Mouse (Mus musculus) kidney, adult 8-10 months (tissue): ENCODE data around the gene Wnt5b.
"Not testable (repeated sequence)": the region's sequence is repeated elsewhere in the genome, so short reads cannot be mapped to it uniquely, and the experiment has no call there.

ENCODE experiments used
- DNase-seq, 2 experiments: peaks; one replicate each; pipeline ENCODE4 v3.0.0; 2022

Wnt5b gene

DNA sequence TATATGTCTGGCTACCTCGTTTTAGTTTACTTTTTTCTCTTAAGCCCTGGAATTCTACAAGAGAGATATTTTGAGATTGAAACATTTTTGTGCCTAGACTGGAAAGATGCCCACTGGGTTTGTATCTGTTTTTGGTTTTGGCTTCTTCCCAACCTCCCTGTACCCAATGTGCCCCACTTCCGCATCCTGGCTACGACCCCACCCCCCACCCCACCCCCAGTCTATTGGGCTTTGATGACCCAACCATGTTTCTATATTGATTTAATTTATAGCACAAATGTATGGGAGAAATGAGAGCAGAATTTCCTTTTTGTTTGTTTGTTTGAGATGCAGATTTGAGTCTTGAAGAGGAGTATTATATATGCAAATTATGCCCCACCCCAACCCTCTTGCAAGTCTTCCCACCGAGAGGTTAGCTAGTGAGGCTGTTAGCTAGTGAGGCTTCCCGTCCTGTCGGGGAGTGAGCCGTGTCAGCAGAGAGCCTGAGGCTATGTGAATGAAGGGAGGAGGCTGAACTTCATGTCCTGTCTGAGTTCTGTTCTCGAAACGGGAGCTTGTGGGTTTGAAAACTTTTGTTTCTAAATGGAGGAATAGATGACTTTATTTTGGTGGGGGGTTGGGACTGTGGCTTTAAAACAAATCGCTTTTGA lies 62.3 kb downstream of the Wnt5b start:
- DNase-seq, result not testable (repeated sequence)

DNA sequence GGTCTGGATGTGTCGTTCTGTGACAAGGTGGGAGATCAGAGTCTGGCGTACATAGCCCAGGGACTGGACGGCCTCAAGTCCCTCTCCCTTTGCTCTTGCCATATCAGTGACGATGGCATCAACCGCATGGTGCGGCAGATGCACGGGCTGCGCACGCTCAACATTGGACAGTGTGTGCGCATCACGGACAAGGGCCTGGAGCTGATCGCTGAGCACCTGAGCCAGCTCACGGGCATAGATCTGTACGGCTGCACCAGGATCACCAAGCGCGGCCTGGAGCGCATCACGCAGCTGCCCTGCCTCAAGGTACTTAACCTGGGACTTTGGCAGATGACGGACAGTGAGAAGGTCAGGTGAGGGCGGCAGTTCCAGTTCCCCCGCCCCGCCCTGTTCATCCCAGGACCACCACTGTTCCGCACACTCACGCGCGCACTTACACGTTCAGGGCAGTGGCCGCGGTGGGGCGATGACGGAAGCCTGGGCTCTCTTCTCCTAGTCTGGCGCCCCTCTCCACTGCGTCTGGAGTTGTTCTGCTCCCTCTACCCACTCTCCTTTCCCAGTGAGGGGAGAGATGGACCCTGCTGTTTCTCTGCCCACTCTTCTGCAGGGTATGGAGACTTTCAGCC lies 63.3 kb downstream of the Wnt5b start:
- peak in 1 of 2 experiments; percentile 25 for DNase-seq

DNA sequence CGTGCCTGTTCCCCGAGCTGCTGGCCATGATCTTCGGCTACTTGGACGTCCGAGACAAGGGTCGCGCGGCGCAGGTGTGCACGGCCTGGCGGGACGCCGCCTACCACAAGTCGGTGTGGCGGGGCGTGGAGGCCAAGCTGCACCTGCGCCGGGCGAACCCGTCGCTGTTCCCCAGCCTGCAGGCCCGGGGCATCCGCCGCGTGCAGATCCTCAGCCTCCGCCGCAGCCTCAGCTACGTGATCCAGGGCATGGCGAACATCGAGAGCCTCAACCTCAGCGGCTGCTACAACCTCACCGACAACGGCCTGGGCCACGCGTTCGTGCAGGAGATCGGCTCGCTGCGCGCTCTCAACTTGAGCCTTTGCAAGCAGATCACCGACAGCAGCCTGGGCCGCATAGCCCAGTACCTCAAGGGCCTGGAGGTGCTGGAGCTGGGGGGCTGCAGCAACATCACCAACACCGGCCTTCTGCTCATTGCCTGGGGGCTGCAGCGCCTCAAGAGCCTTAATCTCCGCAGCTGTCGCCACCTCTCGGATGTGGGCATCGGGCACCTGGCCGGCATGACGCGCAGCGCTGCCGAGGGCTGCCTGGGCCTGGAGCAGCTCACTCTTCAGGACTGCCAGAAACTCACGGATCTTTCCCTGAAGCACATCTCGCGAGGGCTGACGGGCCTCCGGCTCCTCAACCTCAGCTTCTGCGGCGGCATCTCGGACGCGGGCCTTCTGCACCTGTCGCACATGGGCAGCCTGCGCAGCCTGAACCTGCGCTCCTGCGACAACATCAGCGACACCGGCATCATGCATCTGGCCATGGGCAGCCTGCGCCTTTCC lies 64.1 kb downstream of the Wnt5b start:
- DNase-seq, result peak; percentile 45 to 62

DNA sequence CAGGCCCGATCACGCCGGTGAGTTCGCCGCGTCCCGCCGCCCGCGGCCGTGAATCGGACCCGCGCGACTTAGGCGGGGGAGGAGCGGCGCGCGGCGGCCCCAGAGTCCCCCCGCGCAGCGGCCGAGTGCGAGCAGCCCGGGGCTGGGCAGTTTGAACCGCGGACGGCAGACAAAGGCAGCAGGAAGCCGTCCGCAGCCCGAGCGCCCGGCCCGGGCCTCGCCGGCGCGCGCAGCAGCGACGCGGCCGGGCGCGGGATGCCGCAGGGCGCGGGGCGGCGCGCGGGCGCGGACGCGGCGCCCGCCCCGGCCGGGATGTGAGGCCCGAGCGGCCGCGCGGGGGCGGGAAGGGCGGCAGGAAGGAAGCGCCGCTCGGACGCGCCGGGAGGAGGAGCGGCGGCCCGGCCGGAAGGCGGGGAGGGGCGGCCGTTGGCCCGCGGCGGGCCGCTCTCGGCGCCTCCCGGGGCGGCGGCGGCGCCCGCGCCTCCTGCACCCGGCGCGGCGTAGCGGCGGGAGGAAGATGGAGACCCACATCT lies 64.7 kb downstream of the Wnt5b start, which contains the start of gene Fbxl14:
Fbxl14 (plus strand) TSS at position 326 of the 533 bp plus-strand sequence.
- no peak for DNase-seq

DNA sequence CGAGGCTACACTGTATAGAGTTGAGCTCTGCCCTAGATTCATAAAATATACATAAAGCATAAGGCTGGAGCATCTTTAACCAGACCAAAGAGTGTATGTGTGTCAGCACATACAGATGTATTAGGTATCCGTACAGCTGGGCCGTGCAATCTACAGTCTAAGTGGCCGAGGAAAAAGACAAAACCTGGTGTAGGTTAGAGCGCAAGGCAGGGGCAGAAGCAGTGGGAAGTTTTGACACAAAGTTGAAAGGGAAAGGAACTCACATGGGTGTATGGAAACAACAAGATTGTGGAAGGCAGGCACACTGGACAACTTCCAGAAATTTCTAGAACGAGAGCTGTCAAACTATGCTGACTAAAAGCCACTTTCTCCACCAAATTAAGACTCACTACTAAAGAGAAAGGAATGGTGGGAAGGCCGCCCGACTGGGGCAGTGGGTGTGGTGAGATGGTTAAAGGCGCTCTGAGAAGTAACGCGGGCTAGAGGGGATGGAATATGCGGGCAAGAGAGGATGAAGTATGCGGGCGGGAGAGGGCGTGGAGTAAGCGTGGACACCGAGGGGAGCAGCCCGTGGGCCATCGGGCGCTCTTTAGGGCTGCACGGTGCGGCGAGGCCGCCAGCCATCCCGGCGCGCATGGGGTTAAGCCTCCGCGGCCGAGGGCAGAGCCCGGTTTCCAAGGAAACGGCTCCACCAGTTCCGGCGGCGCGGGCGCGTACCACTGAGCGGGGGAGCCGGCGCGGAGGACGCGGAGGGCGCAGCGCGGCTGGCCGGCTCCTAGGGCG lies 65.4 kb downstream of the Wnt5b start:
- DNase-seq, result peak; percentile 76 to 82

DNA sequence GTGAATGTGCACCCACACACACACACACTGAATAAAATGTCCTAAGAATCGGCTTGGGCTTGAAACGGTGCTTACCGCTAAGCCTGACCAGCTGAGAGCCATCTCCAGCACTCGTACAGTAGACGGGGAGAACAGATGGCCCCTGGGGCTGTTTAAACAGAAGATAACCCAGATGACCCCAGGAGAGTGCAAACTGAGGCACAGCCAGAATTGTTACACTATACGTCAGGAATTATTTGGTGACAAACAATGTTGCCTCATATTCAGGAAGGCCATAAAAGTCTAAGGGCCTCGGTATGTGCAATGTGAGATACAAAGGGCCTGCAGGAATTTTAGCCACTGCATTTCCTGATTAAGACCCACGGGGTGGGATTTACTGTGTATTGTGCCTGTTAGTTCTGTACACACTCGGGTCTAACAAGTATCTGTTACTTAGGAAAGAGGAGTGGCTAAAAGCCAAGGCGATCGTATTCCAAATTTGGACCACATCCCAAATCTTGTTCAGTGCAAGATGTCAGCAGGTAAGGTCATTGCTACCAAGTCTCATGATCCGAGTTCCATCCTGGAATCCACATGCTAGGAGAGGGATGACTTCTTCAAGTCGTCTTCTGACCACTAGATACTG lies 66.3 kb downstream of the Wnt5b start:
- DNase-seq, result no peak

DNA sequence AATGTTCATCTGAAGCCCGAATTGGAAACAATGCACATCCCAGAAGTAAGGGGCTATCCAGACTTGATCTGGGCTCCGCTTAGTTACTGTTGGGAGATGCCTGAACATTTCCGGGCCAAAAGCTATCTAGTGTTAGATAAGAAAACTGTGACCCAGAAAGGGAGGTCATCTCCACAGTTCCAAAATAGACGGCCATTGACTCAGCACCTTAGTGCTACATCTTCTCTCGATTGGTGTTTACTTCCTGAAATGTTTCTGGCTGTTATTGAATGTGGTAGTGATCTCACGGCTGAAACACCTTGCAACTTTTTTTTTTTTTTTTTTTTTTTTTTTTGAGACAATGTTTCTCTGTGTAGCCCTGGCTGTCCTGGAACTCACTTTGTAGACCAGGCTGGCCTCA lies 68.2 kb downstream of the Wnt5b start:
- no peak for DNase-seq

DNA sequence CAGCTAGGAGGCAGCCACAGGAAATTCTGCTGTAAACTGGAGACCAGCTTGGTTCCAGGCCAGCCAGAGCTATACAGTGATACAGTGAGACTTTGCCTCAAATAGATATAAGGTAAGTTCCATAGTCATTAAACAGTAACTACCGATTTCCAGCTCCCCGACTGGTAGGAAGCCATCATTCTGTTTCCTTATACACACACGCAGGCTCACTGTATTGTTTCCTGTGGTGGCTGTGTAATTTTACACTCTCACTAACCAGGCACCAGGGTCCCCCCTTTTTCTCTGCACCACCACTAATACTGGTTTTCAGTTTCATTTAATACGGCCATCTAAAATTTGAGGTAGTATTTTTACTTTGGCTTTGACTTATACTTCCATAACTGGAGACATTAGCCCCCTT lies 70.2 kb downstream of the Wnt5b start:
- no peak for DNase-seq

DNA sequence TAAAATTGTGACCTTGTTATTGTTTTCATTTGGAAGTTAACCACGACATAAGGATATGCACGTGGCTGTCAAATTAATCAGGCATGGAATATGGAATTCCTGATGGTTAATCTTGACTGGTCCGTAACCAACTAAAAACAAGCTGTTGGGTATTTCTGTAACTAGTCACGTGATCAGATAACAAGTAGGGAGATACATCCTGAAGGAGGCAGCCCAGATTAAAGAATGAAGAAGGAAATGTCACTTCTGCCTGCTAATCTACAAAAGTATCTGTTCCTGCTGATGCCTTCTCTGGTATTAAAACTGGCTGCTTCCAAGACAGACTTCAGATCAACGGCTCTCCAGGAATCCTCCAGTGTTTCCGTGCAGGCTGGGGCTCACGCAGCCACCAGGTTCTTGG lies 70.7 kb downstream of the Wnt5b start:
- DNase-seq, result no peak

DNA sequence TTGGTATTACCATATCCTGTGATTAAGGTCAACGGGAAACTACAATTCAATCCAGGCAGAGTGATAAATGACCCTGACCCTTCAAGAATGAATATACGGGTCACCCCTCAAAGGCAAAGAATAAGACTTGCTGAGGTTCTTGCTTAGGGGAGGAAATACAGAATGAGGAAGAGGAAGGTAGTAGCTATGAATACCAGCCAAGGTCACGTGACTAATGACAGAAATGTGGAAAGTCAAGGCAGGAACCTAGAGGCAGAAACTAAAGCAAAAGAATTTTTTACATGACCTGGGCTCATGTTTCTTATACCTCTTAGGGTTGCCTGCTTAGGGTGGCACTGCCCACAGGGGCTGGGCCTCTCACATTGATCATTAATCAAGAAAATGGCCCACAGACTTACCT lies 71.4 kb downstream of the Wnt5b start:
- no peak for DNase-seq

DNA sequence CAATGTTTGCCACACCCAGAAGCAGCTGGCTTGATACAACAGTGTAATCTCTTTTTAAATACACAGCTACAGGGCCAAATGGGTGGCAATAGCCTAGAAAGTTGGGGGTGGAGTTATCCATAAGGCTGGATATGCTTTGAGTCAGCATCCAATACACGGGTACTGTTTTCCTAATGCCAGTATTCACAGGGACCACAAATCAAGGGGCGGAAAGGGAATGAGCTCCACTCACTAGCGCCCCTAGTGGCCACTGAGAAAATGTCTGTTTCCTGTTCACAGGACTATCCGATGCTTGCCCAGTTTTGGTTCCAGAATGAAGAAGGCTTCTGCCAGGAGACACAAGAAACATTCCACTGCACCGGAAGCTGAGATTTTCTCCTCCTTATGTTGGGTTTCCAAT lies 72.0 kb downstream of the Wnt5b start:
- DNase-seq, result peak; percentile 60 to 68

DNA sequence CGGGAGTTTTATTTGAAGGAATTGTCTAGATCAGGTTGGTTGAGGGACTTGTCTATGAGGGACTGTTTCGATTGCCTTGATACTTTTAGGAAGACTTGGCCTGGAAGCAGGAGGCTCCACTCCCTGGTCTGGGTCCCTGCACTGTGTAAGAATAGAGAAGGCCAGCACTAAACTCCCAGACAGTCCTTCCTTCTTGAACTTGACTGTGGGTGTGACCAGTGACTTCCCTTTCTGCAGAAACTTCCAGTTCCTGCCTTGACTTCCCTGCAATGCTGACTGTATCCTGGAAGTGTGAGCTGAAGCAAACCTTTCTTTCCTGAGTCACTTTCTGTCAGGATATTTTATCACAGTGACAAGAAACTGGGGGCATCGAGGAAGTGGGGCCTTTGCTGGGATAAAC lies 73.4 kb downstream of the Wnt5b start:
- DNase-seq, result no peak

DNA sequence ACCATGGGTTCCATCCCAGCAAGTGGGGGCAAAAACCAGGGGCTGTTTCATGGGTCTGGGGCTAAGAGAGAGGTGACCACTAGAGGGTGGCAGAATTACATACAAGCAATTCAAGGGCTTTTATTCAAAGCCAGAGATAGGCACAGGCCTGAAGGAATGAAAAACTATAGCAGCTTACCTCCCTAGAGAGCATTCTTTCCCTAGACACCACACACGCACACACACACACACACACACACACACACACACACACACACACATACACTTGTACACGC lies 76.4 kb downstream of the Wnt5b start:
- DNase-seq, result peak; percentile 26 to 33

DNA sequence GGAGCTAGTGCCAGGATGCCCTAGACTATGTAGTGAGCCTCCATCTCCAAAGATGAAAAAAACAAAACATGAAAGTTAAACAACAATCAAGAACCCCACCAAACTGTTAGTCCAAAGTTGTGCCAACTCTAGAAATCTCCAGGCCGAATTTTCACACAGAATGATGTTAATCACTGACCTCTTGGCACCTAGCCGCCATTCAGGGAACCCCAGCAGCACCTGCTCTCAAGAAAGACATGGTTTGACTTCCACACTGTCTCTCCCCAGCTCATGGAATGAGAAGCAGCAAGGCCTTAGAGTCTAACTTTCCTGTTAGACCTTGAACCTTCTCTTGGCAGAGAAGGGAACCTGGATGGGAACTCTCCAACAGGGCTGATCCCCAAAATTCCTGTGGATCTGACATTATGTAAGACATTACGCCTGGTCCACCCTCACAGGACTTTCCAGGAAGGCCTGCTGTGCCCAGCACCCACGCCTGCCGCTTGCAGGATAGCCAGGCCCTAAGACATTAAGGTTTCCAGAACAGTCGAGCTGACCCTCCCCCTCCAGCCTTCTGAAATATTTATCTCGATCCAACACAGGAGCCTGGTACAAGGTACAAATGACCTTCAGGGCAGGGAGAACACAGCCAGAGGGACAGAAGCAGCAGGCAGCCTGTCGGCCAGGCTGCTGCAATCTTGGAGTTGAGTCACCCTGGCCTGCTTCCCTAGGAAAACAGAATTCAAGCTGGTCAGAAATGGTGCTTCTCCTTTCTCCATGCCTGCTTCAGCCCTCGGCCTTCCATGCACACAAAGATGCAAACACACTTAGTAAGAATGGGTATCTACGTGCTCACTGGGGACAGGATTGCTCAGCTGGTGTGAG lies 77.0 kb downstream of the Wnt5b start:
- DNase-seq, result peak; percentile 84 to 91

DNA sequence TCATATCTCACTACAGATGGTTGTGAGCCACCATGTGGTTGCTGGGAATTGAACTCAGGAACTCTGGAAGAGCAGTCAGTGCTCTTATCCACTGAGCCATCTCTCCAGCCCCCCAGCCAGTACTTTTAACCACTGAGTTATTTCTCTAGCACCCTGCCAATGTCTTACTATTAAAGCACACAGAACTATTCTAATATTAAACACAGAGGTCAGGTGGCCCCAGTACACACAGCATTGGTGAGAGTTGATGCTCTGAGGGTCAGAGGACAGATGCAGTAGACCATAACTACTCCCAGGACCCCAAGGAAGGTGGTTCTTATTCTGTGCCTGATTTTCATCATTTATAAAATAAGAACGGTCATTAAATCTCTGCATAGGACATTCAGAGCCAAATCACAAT lies 78.0 kb downstream of the Wnt5b start:
- peak in 1 of 2 experiments; percentile 38 for DNase-seq

DNA sequence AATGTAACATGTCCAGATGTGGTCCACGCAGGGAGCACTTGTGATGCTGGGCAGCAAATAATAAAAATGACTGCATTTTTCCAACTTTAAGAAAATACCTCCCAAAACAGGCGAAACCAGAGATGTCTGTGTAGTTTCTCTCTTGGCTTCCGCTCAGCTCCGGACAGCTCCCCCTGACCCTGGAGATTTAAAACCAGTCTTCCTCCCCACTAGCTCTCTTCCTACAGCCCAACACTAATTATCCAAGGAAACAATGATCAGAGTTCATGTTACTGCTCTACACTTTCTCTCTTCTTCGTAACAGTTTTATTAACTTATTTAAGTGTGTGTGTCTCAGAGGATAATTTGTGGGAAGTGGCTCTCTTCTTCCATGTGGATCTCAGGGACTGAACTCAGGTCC lies 83.8 kb downstream of the Wnt5b start:
- DNase-seq, result no peak

DNA sequence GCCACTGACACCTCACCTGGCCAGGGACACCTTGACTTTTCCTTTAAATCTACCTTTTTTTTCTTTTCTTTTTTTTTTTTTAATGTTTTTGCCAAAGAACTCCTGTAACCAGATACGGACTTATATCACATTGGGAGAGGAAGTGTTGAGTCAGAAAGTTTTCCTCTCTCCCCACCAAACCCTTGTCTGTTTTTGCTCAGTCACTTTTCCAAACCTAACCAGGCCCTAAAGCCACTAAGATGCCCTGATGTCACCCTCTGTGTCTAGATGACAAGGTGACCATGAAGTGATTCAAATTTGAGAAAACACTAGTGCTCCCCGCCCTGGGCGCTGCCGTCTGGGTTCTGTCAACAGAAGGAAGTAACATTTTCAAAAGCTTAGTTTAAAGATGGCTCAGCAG lies 85.1 kb downstream of the Wnt5b start:
- no peak for DNase-seq

DNA sequence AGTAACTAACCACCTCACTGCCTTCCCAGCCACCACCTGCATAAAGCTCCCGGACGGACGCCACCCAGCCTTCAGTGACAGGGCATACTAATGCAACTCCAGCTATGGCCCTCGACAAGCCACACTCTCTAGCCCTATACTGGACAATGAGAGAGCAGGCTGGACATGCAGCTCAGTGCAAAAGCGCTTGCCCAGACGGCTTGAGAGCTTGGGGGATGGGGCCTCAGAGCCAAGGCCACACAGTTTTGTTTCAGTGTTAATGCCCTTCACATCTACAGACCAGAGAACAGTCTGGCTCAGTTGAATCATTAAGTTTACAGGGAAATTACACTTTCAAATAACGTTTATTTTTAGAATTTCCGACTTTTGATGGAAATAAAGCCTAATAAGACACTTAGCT lies 86.0 kb downstream of the Wnt5b start:
- no peak for DNase-seq

DNA sequence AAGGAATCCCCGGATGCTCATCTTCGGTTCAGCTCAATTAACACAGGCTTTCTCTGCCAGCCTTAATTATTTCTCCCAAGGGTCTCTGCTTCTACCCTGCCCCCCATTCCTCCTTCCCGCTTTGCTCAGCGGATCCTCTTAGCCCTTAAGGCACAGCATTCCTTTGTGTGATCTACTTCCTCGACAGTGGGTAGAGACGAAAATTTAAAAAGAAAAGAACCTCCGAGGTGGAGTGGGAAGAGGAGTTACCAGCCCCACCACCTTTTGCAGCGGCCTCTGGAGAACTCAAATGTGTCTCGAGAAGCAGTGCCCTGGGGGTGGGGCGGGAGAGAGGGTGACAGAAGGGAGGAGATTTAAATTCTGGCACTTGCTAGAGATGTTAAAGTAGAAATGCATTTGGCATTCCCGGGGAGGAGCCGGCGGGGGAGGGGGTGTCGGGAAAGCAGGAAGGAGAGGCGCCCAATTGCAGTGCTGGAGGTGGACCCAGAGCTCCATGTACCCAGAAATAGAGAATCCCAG lies 92.1 kb downstream of the Wnt5b start:
- DNase-seq, result peak in 1 of 2 experiments; percentile 39

DNA sequence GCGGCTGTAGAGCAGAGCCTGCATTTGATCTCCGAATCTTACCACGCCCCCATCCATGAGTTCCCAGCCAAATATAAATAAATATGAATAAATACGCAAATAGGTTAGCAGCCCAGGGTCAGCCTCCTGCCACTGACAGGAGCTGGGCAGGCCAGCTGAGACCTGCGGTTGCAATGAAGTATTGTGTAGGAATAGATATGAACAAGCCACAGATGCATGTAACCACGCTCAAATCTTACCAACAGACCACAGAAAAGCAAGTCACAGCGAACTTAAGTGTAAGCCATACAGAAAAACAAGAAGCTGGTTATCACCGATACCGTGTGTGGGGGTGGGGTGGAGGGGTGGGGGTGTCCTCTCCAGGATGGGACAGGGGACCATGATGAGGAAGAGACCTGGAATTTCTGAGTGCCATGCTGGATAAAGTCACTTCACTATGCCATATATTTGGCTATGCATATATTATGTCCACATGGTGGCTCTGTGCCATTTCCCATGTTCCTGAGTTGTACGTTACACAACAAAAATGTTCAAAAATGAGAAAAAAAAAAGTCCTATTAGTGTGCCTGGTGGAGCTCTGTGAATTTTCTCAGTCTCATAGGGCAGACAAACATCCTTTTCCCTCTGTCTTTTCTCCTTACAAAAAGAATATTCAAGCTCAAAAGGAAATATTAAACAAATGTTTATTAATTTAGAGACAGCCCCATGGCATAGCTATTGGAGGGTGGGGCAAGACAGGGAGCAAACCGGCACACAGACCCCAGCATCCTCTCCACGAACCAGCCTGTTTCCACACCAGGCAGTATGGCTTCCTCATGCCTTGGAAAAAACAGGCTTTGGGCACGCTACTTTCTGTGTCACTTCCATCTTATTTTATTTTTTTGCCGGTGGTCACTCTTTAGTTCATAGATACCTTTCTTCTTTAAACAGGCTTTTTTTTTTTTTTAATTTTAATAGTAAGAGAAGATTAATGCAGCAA lies 92.9 kb downstream of the Wnt5b start:
- DNase-seq, result no peak
